Mouse (Mus musculus) layer of hippocampus, adult 9-10 months (tissue): ENCODE measurements around the gene Cd8a.
"Not testable (repeated sequence)": the region's sequence is repeated elsewhere in the genome, so short reads cannot be mapped to it uniquely, and the experiment has no call there.

Experiments used
- DNase-seq: peaks from one replicate; pipeline ENCODE4 v3.0.0; 2022; ENCODE audit warnings: low spot score

Gene Cd8a

GRCm38 (mm10) chr6:71373249-71373775 lies at the start of gene Cd8a:
Cd8a (plus strand) TSS chr6:71373427.
- DNase-seq: no peak

- no peak for DNase-seq
Observed at GRCm38 (mm10) chr6:71324816-71325215, 48.4 kb upstream of the Cd8a start.

GRCm38 (mm10) chr6:71329881-71330280 lies 43.3 kb upstream of the Cd8a start:
- no peak for DNase-seq

- DNase-seq: no peak
Observed at GRCm38 (mm10) chr6:71330486-71330885, 42.7 kb upstream of the Cd8a start.

GRCm38 (mm10) chr6:71331491-71331890 lies 41.7 kb upstream of the Cd8a start:
- DNase-seq: not testable (repeated sequence)

GRCm38 (mm10) chr6:71332236-71332965 lies 40.8 kb upstream of the Cd8a start:
- DNase-seq: no peak

- no peak for DNase-seq
Observed at GRCm38 (mm10) chr6:71333031-71333430, 40.2 kb upstream of the Cd8a start.

GRCm38 (mm10) chr6:71333578-71334273 lies 39.5 kb upstream of the Cd8a start:
- DNase-seq: no peak

GRCm38 (mm10) chr6:71337666-71338065 lies 35.6 kb upstream of the Cd8a start:
- no peak for DNase-seq

- no peak for DNase-seq
Observed at GRCm38 (mm10) chr6:71338941-71339340, 34.3 kb upstream of the Cd8a start.

- no peak for DNase-seq
Observed at GRCm38 (mm10) chr6:71339351-71339750, 33.9 kb upstream of the Cd8a start.

GRCm38 (mm10) chr6:71341179-71341578 lies 32.0 kb upstream of the Cd8a start:
- DNase-seq: no peak

- DNase-seq: no peak
Observed at GRCm38 (mm10) chr6:71348006-71348405, 25.2 kb upstream of the Cd8a start.

GRCm38 (mm10) chr6:71351201-71351600 lies 22.0 kb upstream of the Cd8a start:
- DNase-seq: no peak

GRCm38 (mm10) chr6:71352201-71352600 lies 21.0 kb upstream of the Cd8a start:
- DNase-seq: no peak

- DNase-seq: no peak
Observed at GRCm38 (mm10) chr6:71352866-71353427, 20.3 kb upstream of the Cd8a start.

- DNase-seq: no peak
Observed at GRCm38 (mm10) chr6:71353722-71354121, 19.5 kb upstream of the Cd8a start.

- DNase-seq: no peak
Observed at GRCm38 (mm10) chr6:71357493-71357892, 15.7 kb upstream of the Cd8a start.

- DNase-seq: no peak
Observed at GRCm38 (mm10) chr6:71360221-71360620, 13.0 kb upstream of the Cd8a start.

- DNase-seq: no peak
Observed at GRCm38 (mm10) chr6:71360751-71361150, 12.5 kb upstream of the Cd8a start.

GRCm38 (mm10) chr6:71361156-71361670 lies 12.0 kb upstream of the Cd8a start:
- no peak for DNase-seq

GRCm38 (mm10) chr6:71363995-71364394 lies 9.2 kb upstream of the Cd8a start:
- no peak for DNase-seq

GRCm38 (mm10) chr6:71369416-71369815 lies 3.8 kb upstream of the Cd8a start:
- no peak for DNase-seq
